Mouse (Mus musculus) B cell, adult 67 days (primary cell): ENCODE data around the gene Ifitm3. TPM values are rescaled to one million over a fixed set of nuclear protein-coding genes. Genes with fewer than 3 reads are reported as not detected.

Source experiments
- total RNA-seq, 2 experiments: library from RNA; stranded (reverse); gene quantifications; 4 replicates each; pipeline ENCODE4 v1.2.4; 2023

Gene Ifitm3
- total RNA-seq = 1 to 10 TPM; 2.1 to 4.4 TPM

GRCm38 (mm10) chr7:141010593-141010992 is at the start of gene Ifitm3:
Gene Ifitm3 (minus strand): TSS chr7:141010770.

GRCm38 (mm10) chr7:141028831-141029230 is 18.3 kb upstream of the Ifitm3 start, which contains the start of gene Gm17387:
Gene Gm17387 (plus strand): TSS chr7:141029131.

GRCm38 (mm10) chr7:141017824-141018223 is 7.3 kb upstream of the Ifitm3 start, which contains the start of gene Ifitm6:
Gene Ifitm6 (minus strand): TSS chr7:141017924.

GRCm38 (mm10) chr7:140966921-140967320 is 43.6 kb downstream of the Ifitm3 start, which contains the start of gene Ifitm1:
Gene Ifitm1 (plus strand): TSS chr7:140967221.

Other genes with a start within 250 kb of the Ifitm3 start
- not detected for gene Cyp2e1, start 247.0 kb downstream of the Ifitm3 start, total RNA-seq
- not detected for gene Syce1, start 222.9 kb downstream of the Ifitm3 start, total RNA-seq
- gene Zfp941, start 188.6 kb downstream of the Ifitm3 start, total RNA-seq = under 1 TPM in 1 of 2 experiments, not detected in 1; 0.15 TPM
- not detected for gene Urah, start 175.8 kb downstream of the Ifitm3 start, total RNA-seq
- gene Scgb1c1, start 165.2 kb downstream of the Ifitm3 start, total RNA-seq = not detected
- not detected for gene Odf3, start 163.0 kb downstream of the Ifitm3 start, total RNA-seq
- not detected for gene Gm45785, start 154.4 kb downstream of the Ifitm3 start, total RNA-seq
- gene Ric8a, start 153.8 kb downstream of the Ifitm3 start, total RNA-seq = 100 to 1,000 TPM; 112 to 126 TPM
- 10 to 100 TPM; 22.5 to 22.8 TPM for gene Bet1l, start 153.2 kb downstream of the Ifitm3 start, total RNA-seq
- gene Psmd13, start 128.8 kb downstream of the Ifitm3 start, total RNA-seq = 10 to 100 TPM; 79.6 to 82.9 TPM
- gene Sirt3, start 128.5 kb downstream of the Ifitm3 start, total RNA-seq = 10 to 100 TPM; 10.8 to 12.7 TPM
- not detected for gene Cox8b, start 110.3 kb downstream of the Ifitm3 start, total RNA-seq
- not detected for gene Nlrp6, start 89.9 kb downstream of the Ifitm3 start, total RNA-seq
- gene Pgghg, start 69.4 kb downstream of the Ifitm3 start, total RNA-seq = 10 to 100 TPM; 20.9 to 22.3 TPM
- gene Ifitm5, start 60.5 kb downstream of the Ifitm3 start, total RNA-seq = not detected
- gene Gm45717, start 54.8 kb downstream of the Ifitm3 start, total RNA-seq = not detected
- 10 to 100 TPM; 14.7 to 16.9 TPM for gene Ifitm2, start 54.8 kb downstream of the Ifitm3 start, total RNA-seq
- gene Ifitm1, start 43.5 kb downstream of the Ifitm3 start, total RNA-seq = 1 to 10 TPM in 1 of 2 experiments, not detected in 1; 1.1 TPM
- gene Ifitm6, start 7.2 kb upstream of the Ifitm3 start, total RNA-seq = not detected
- not detected for gene Gm17387, start 18.4 kb upstream of the Ifitm3 start, total RNA-seq
- gene B4galnt4, start 50.3 kb upstream of the Ifitm3 start, total RNA-seq = not detected
- gene Pkp3, start 67.4 kb upstream of the Ifitm3 start, total RNA-seq = 10 to 100 TPM; 27.8 to 32.3 TPM
- gene Sigirr, start 89.8 kb upstream of the Ifitm3 start, total RNA-seq = 10 to 100 TPM; 44.7 to 51.9 TPM
- not detected for gene Ano9, start 107.0 kb upstream of the Ifitm3 start, total RNA-seq
- gene Ptdss2, start 111.6 kb upstream of the Ifitm3 start, total RNA-seq = 1 to 10 TPM; 9.0 to 9.8 TPM
- 10 to 100 TPM; 76.8 to 79.0 TPM for gene Rnh1, start 162.1 kb upstream of the Ifitm3 start, total RNA-seq
- gene Hras, start 183.2 kb upstream of the Ifitm3 start, total RNA-seq = 10 to 100 TPM; 23.1 to 28.1 TPM
- gene Lrrc56, start 183.4 kb upstream of the Ifitm3 start, total RNA-seq = 1 to 10 TPM; 5.4 to 7.7 TPM
- 1 to 10 TPM; 4.9 TPM for gene Lmntd2, start 203.3 kb upstream of the Ifitm3 start, total RNA-seq
- 10 to 100 TPM; 13.4 to 15.4 TPM for gene Rassf7, start 205.1 kb upstream of the Ifitm3 start, total RNA-seq
- gene Phrf1, start 218.0 kb upstream of the Ifitm3 start, total RNA-seq = 100 to 1,000 TPM; 149 TPM